ENCODE assay signal across 8 mouse cellular contexts in genomic region chr9:51102963-51103807, GRCm38 (mm10). TPM values are rescaled to one million over a fixed set of nuclear protein-coding genes. Genes with fewer than 3 reads are reported as not detected.
A peak's percentile ranks its signal among the peaks of the same experiment; 100 is the strongest.
DNase-seq lines count a peak whose midpoint lies in the region; ATAC-seq lines count a peak whose summit lies in the region.

No protein-coding gene starts in this region.

- H3K27ac ChIP-seq in embryonic facial prominence, embryonic 11.5 days (replicated peaks; ENCODE audit: low read depth, low read length), result no peak overlapping the region
- H3K27ac ChIP-seq in heart, embryonic 10.5 days, result peak overlapping the region; percentile 89
- no peak overlapping the region for H3K27ac ChIP-seq in liver, embryonic 12.5 days
- no peak overlapping the region for H3K27ac ChIP-seq in neural tube, embryonic 11.5 days (ENCODE audit: low read depth, low read length)

- peak overlapping the region; percentile 55 for H3K4me3 ChIP-seq in embryonic facial prominence, embryonic 11.5 days (ENCODE audit: low read depth, low read length)
- peak overlapping the region; percentile 77 for H3K4me3 ChIP-seq in heart, embryonic 10.5 days
- H3K4me3 ChIP-seq in liver, embryonic 12.5 days, result peak overlapping the region; percentile 46
- peak overlapping the region; percentile 58 for H3K4me3 ChIP-seq in neural tube, embryonic 11.5 days (ENCODE audit: low read depth, low read length)

- peak overlapping the region; percentile 100 for H3K4me2 ChIP-seq in embryonic facial prominence, embryonic 11.5 days (ENCODE audit: low read depth, low read length)
- H3K4me2 ChIP-seq in liver, embryonic 12.5 days, result peak overlapping the region; percentile 75
- peak overlapping the region; percentile 99 for H3K4me2 ChIP-seq in neural tube, embryonic 11.5 days (ENCODE audit: low read depth)

- H3K9ac ChIP-seq in embryonic facial prominence, embryonic 11.5 days (replicated peaks; ENCODE audit: low read length), result peak overlapping the region; percentile 77
- H3K9ac ChIP-seq in liver, embryonic 12.5 days, result 0 out of 2 replicates have a peak overlapping the region, but pooled peaks have one; percentile 35
- peak overlapping the region; percentile 65 for H3K9ac ChIP-seq in neural tube, embryonic 11.5 days (ENCODE audit: low read length)

- no peaks in the 10 kb centered on the region for H3K36me3 ChIP-seq in embryonic facial prominence, embryonic 11.5 days (replicated peaks; ENCODE audit: control insufficient read depth, insufficient read depth, low read depth, low read length)
- H3K36me3 ChIP-seq in heart, embryonic 10.5 days, result no peaks in the 10 kb centered on the region
- no peaks in the 10 kb centered on the region for H3K36me3 ChIP-seq in liver, embryonic 12.5 days
- H3K36me3 ChIP-seq in neural tube, embryonic 11.5 days (ENCODE audit: control insufficient read depth, insufficient read depth, low read length), result no peaks in the 10 kb centered on the region

- WGBS in embryonic facial prominence, embryonic 11.5 days, result 2% methylated on average over 43 of the region's 44 CpGs
- 2% methylated on average over 44 of the region's 44 CpGs for WGBS in heart, embryonic 10.5 days
- WGBS in liver, embryonic 12.5 days (ENCODE audit: insufficient replicate concordance), result 2% methylated on average over 36 of the region's 44 CpGs
- WGBS in neural tube, embryonic 11.5 days, result 2% methylated on average over 41 of the region's 44 CpGs

- H3K4me1 ChIP-seq in embryonic facial prominence, embryonic 11.5 days (ENCODE audit: control insufficient read depth, insufficient read depth, low read length), result no peaks in the 10 kb centered on the region
- H3K4me1 ChIP-seq in heart, embryonic 10.5 days, result peaks cover 17% of the 10 kb centered on the region
- peaks cover 14% of the 10 kb centered on the region; the same call in 1 of the 2 replicates for H3K4me1 ChIP-seq in liver, embryonic 12.5 days
- peaks cover 9% of the 10 kb centered on the region; the same call in 1 of the 2 replicates for H3K4me1 ChIP-seq in neural tube, embryonic 11.5 days (ENCODE audit: control insufficient read depth, insufficient read depth, low read length)

- ATAC-seq in embryonic facial prominence, embryonic 11.5 days (replicated peaks; ENCODE audit: insufficient number of reproducible peaks, low FRiP score, low TSS enrichment, low read depth), result peak; percentile 65; the same call in 1 of the 2 replicates
- no peak for ATAC-seq in liver, embryonic 12.5 days
- ATAC-seq in neural tube, embryonic 11.5 days (ENCODE audit: insufficient read depth, low FRiP score, low TSS enrichment), result peak; percentile 81

- no peaks in the 10 kb centered on the region for H3K9me3 ChIP-seq in embryonic facial prominence, embryonic 11.5 days (replicated peaks; ENCODE audit: control insufficient read depth, low read length)
- H3K9me3 ChIP-seq in heart, embryonic 10.5 days, result no peaks in the 10 kb centered on the region
- no peaks in the 10 kb centered on the region for H3K9me3 ChIP-seq in liver, embryonic 12.5 days (replicated peaks)
- H3K9me3 ChIP-seq in neural tube, embryonic 11.5 days (ENCODE audit: control insufficient read depth, low read length), result no peaks in the 10 kb centered on the region

- DNase-seq in thymus, postnatal 36 days, result peak; percentile 3 to 6
- no peak for DNase-seq in thymus, adult 18-20 months
- DNase-seq in embryonic facial prominence, embryonic 11.5 days (ENCODE audit: low spot score), result peak; percentile 63
- DNase-seq in heart, embryonic 10.5 days (ENCODE audit: low spot score), result peak; percentile 84
- DNase-seq in kidney, adult 9 months, result peak; percentile 22
- DNase-seq in neural tube, embryonic 11.5 days (ENCODE audit: low spot score), result peak; percentile 70
- DNase-seq in urinary bladder, adult 2 months (ENCODE audit: low spot score), result peak; percentile 31

- no peaks in the 10 kb centered on the region for H3K27me3 ChIP-seq in embryonic facial prominence, embryonic 11.5 days (ENCODE audit: control insufficient read depth, insufficient read depth, low read length)
- peaks cover 34% of the 10 kb centered on the region for H3K27me3 ChIP-seq in heart, embryonic 10.5 days (ENCODE audit: insufficient read depth, poor library complexity, severe bottlenecking)
- peaks cover 66% of the 10 kb centered on the region for H3K27me3 ChIP-seq in liver, embryonic 12.5 days (replicated peaks)
- H3K27me3 ChIP-seq in neural tube, embryonic 11.5 days (ENCODE audit: control insufficient read depth, insufficient read depth, low read length), result no peaks in the 10 kb centered on the region

RNA-seq across cellular contexts. Expression of gene 4833427G06Rik, which starts 1.3 kb away (rescaled TPM):
- not detected in 2 replicates for polyA plus RNA-seq in embryonic facial prominence, embryonic 11.5 days (2014; fragmentation: Nextera tagmentation; extraction: Ambion mirVana)
- polyA plus RNA-seq in heart, embryonic 10.5 days (2016; fragmentation: Nextera tagmentation; extraction: Ambion mirVana), result not detected in 2 replicates
- polyA plus RNA-seq in liver, embryonic 12.5 days (2016; fragmentation: Nextera tagmentation; extraction: Ambion mirVana), result not detected in 2 replicates
- not detected in 2 replicates for polyA plus RNA-seq in neural tube, embryonic 11.5 days (2014; fragmentation: Nextera tagmentation; extraction: Ambion mirVana)
- not detected in 2 replicates for polyA plus RNA-seq in urinary bladder, adult 2 months (2012; rRNA removed)

RNA-seq across cellular contexts. Expression of gene Layn, which starts 26.3 kb away (rescaled TPM):
- 1.6 and 5.6 TPM in 2 replicates for polyA plus RNA-seq in embryonic facial prominence, embryonic 11.5 days (2014; fragmentation: Nextera tagmentation; extraction: Ambion mirVana)
- polyA plus RNA-seq in heart, embryonic 10.5 days (2016; fragmentation: Nextera tagmentation; extraction: Ambion mirVana), result 4.6 and 5.2 TPM in 2 replicates
- polyA plus RNA-seq in liver, embryonic 12.5 days (2016; fragmentation: Nextera tagmentation; extraction: Ambion mirVana), result 2.2 and 2.6 TPM in 2 replicates
- polyA plus RNA-seq in neural tube, embryonic 11.5 days (2014; fragmentation: Nextera tagmentation; extraction: Ambion mirVana), result 0.88 and 1.2 TPM in 2 replicates
- 7.0 and 10.2 TPM in 2 replicates for polyA plus RNA-seq in urinary bladder, adult 2 months (2012; rRNA removed)

RNA-seq across cellular contexts. Expression of gene Btg4, which starts 42.5 kb away (rescaled TPM):
- polyA plus RNA-seq in embryonic facial prominence, embryonic 11.5 days (2014; fragmentation: Nextera tagmentation; extraction: Ambion mirVana), result not detected in 2 replicates
- not detected in 2 replicates for polyA plus RNA-seq in heart, embryonic 10.5 days (2016; fragmentation: Nextera tagmentation; extraction: Ambion mirVana)
- not detected in 2 replicates for polyA plus RNA-seq in liver, embryonic 12.5 days (2016; fragmentation: Nextera tagmentation; extraction: Ambion mirVana)
- polyA plus RNA-seq in neural tube, embryonic 11.5 days (2014; fragmentation: Nextera tagmentation; extraction: Ambion mirVana), result not detected in 2 replicates
- 0.10 TPM in 1 of 2 replicates, not detected in the other for polyA plus RNA-seq in urinary bladder, adult 2 months (2012; rRNA removed)

Comparison
In these comparisons a context has a peak if more than half of its experiments do, and no peak if none do; other contexts are left out.
1. DNase-seq: peak in thymus, postnatal 36 days (2 of 2), embryonic facial prominence, embryonic 11.5 days (single experiment), heart, embryonic 10.5 days (single experiment), kidney, adult 9 months (single experiment), neural tube, embryonic 11.5 days (single experiment) and urinary bladder, adult 2 months (single experiment); none in thymus, adult 18-20 months (0 of 2).
2. Peak in every context shown above with its lines, with median percentiles within 50 percentile points of each other: H3K4me2 ChIP-seq, H3K4me3 ChIP-seq and H3K9ac ChIP-seq.